In the genomic region with DNA sequence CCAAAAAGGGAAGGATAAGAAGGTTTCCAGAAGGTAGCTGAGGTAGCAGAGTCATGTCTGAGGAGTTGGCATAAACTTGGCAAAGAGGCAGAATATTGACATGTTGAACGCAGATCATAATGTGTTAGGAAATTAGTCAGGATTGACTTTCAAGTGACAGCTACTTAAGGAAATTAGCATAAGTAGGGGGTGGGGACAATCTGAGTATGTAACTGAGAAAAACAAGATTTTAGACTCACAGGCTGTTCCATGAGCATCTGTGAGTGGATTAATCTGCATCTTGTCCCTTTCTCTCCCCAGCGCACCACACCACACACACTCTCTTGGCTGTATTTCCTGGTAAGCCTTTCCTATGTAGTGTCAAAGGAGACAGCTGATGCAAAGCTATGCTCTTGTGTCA, we compare ENCODE assay signal across 25 mouse cellular contexts. TPM values are rescaled to one million over a fixed set of nuclear protein-coding genes. Genes with fewer than 3 reads are reported as not detected.
"Had no signal": no experiment of that assay in that cellular context is flagged by ENCODE, and none has a peak within 500 bp of the region (broad histone marks: within the 10 kb centered on the region; RNA-seq: fewer than 3 reads in every experiment).

No protein-coding gene starts in this region.

- H3K9ac ChIP-seq: limb, embryonic 12.5 days; liver, embryonic 12.5 days; liver, embryonic 15.5 days; lung, embryonic 15.5 days; midbrain, embryonic 13.5 days; neural tube, embryonic 13.5 days had no signal

- DNase-seq: kidney, adult 18-20 months; kidney, adult 9 months; kidney, postnatal 14 days; layer of hippocampus, postnatal 36 days; liver; lung, adult 18-20 months; lung, postnatal 10 days; lung, postnatal 36 days; retina, postnatal 1 day; right cerebral cortex, postnatal 25 days; spleen, adult 18-20 months; thymus, postnatal 25 days had no signal

- H3K9me3 ChIP-seq: limb, embryonic 12.5 days; liver, embryonic 12.5 days; liver, embryonic 15.5 days; lung, embryonic 15.5 days; megakaryocyte, embryonic 14.5 days; midbrain, embryonic 10.5 days; midbrain, embryonic 13.5 days; neural tube, embryonic 13.5 days had no signal

- H3K4me3 ChIP-seq: left cerebral cortex, adult 2 months; limb, embryonic 12.5 days; liver, embryonic 12.5 days; liver, embryonic 15.5 days; lung, embryonic 15.5 days; megakaryocyte, embryonic 14.5 days; midbrain, embryonic 10.5 days; midbrain, embryonic 13.5 days; myocyte; neural tube, embryonic 13.5 days had no signal

- H3K27ac ChIP-seq: left cerebral cortex, adult 2 months; limb, embryonic 12.5 days; liver, embryonic 12.5 days; liver, embryonic 15.5 days; lung, embryonic 15.5 days; midbrain, embryonic 10.5 days; midbrain, embryonic 13.5 days; neural tube, embryonic 13.5 days had no signal

- H3K4me1 ChIP-seq: liver, embryonic 12.5 days; liver, embryonic 15.5 days; lung, embryonic 15.5 days; midbrain, embryonic 10.5 days had no signal

- H3K27me3 ChIP-seq: limb, embryonic 12.5 days; liver, embryonic 12.5 days; liver, embryonic 15.5 days; lung, embryonic 15.5 days; midbrain, embryonic 13.5 days; neural tube, embryonic 13.5 days had no signal

- H3K36me3 ChIP-seq: liver, embryonic 12.5 days; liver, embryonic 15.5 days had no signal

- H3K4me2 ChIP-seq: limb, embryonic 12.5 days; liver, embryonic 12.5 days; liver, embryonic 15.5 days; lung, embryonic 15.5 days; midbrain, embryonic 13.5 days; neural tube, embryonic 13.5 days had no signal

- ATAC-seq: liver, embryonic 12.5 days; midbrain, embryonic 13.5 days; midbrain, embryonic 16.5 days had no signal

RNA-seq across cellular contexts. Expression of a gene that starts 6.0 kb away (rescaled TPM):
- total RNA-seq: monocyte, adult 5-6 weeks; neutrophil, adult 5-6 weeks had no signal
